Mouse (Mus musculus) left cerebral cortex, adult 11 months (tissue): ENCODE results near the gene Msh4.
"Not testable (repeated sequence)": the region's sequence is repeated elsewhere in the genome, so short reads cannot be mapped to it uniquely, and the experiment has no call there.

Experiments
- DNase-seq: peaks from one replicate; pipeline ENCODE4 v3.0.0; 2022; ENCODE audit warnings: low spot score

Gene Msh4

DNA sequence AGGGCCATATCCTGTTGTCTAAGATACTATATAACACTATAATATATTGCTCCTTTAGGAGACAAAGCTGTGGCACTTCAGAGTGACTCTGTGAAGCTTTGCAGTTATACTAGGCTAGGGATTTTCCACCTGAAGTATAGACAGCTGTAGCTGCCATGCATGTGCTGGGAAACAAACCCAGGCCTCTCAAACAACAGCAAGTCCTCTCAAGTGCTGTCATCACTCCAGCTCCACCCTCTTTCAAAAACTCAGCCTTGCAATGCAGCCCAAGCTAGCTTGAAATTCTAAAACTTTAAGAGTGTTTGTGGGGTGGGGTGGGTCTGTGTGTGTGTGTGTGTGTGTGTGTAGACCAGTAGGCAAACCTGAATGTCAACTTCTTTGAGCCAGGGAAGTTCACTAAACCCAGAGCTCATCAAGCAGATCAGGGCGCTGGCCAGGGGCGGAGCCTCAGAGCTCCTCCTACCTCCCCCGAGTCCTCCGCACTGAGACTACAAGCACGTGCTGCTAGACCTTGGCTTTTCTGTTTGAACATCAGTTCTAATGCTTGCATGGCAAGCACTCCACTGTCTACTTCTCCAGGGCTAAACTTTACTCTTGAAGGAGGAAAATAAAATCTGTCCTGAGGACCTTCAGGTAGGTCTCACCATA, 56.4 kb downstream of the Msh4 start:
- DNase-seq = no peak

DNA sequence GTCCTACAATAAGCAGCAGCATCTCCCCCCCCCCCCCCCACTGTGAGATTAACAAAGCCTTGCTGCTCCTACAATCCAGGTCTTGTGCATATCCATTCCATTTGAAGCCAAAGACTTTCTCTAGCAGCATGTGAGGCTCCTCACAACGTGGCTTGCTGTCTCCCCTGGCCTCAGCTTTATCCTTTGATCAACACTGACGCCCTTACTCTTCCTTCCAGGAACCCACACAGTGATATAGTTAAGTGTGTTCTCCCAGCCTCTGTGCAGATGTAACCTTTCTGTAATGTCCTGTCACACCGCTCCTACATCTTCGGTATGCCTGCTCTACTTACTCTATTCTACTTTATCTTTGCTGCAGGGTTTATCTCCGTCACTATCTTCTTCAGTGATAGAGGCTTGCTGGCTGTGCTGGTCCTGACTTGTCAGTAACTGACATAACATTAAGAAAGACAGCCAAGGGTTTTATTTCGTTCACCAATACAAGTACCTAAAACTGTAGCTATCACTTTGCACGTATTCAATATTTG, 58.7 kb downstream of the Msh4 start:
- DNase-seq = no peak

GRCm38 (mm10) chr3:153846109-153846508, 59.8 kb downstream of the Msh4 start:
- DNase-seq = no peak

DNA sequence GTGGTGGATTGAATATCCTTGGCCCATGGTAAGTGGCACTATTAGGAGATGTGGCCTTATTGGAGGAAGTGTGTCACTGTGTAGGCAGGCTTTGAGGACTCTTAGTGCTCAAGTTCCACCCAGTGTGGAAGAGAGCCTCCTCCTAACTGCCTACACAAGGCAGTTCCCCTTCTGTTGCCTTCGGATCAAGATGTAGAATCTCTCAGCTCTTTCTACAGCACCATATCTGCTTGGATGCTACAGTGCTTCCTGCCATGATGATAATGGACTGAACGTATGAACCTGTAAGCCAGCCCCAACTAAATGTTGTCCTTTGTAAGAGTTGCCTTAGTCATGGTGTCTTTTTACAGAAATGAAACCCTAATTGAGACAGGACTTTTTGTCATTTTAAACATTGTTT, 60.4 kb downstream of the Msh4 start:
- no peak for DNase-seq

GRCm38 (mm10) chr3:153844757-153845156, 61.2 kb downstream of the Msh4 start:
- no peak for DNase-seq

DNA sequence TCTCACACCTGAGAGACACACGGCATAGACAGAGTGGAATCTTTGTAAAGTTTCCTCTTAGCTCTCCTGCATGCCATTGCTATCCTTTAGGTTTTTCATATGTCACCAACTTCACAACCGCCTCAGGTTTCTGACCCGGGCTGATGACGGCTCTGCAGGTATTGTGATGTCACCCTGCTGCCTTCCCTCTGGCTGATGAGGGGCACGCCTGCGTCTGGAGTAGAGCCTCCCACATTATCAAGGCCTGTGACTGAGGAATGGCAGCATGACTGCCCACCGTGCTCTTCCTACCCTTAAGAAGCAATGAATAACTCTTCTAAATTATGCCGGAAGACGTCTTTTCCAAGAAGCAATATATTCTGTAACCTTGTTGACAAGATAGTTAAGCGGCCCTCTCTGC, 61.9 kb downstream of the Msh4 start, which contains the start of gene Asb17:
Asb17 (plus strand) TSS at position 180 of the 400 bp plus-strand sequence.
- DNase-seq = no peak

GRCm38 (mm10) chr3:153837593-153837992, 68.3 kb downstream of the Msh4 start:
- DNase-seq = no peak

DNA sequence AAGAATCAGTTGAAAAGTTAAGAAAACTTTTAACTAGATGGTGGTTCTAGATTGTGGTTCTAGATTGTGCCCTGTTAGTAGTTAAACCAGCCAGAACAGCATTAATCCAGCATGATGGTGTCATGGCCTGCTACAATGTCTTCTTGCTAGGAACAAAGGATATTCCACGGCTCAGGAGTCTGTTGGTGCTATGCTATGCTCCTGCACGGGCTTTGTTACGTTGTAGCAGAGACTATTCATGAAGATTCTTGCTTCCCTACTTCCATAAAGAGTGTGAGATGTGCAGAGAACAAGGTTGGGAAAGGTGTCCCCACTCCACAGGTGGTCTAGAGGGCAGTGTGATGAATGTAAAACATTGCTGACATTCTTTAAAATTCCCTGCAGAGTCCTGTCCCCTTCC, 69.6 kb downstream of the Msh4 start:
- DNase-seq = no peak

GRCm38 (mm10) chr3:153835455-153836086, 70.4 kb downstream of the Msh4 start:
- DNase-seq = peak; percentile 27

DNA sequence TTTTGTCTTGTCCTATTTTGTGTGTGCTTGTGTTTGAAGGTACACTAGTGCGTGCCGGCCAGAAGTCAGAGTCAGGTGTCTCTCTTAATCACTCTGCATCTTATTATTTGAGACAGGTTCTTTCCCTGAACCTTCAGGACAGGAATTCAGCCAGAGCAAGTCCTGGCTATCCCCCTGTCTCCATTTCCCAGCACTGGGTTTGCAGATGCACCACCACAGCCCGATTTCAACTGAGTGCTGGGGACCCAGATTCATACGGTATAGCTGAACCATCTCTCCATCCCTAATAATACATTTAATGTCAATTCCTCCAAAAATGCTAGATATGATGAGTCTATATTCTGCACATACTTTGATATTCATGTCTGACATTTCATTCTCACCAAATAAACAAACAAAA, 71.9 kb downstream of the Msh4 start:
- no peak for DNase-seq

DNA sequence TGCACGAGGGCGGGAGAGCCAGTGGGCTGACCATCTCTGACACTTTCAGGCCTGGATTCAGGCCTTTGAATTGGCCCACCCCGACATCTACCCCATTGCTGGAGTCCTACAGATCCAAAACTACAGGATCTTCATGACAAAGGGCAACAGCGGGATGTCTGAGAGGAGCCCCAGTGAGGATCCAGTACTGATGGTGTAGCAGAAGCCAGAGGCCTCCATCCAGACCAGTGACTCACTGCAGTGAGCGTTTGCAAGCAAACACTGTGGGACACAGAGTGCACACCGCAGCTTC, 73.3 kb downstream of the Msh4 start:
- DNase-seq = no peak

GRCm38 (mm10) chr3:153831873-153832653, 73.9 kb downstream of the Msh4 start:
- no peak for DNase-seq

GRCm38 (mm10) chr3:153831014-153831872, 74.7 kb downstream of the Msh4 start:
- no peak for DNase-seq

- DNase-seq = not testable (repeated sequence)
These were observed 76.2 kb downstream of the Msh4 start for GRCm38 (mm10) chr3:153829788-153830187.

- no peak for DNase-seq
These were observed 79.3 kb downstream of the Msh4 start for GRCm38 (mm10) chr3:153826616-153827015.

- no peak for DNase-seq
These were observed 80.7 kb downstream of the Msh4 start for GRCm38 (mm10) chr3:153825197-153825596.

DNA sequence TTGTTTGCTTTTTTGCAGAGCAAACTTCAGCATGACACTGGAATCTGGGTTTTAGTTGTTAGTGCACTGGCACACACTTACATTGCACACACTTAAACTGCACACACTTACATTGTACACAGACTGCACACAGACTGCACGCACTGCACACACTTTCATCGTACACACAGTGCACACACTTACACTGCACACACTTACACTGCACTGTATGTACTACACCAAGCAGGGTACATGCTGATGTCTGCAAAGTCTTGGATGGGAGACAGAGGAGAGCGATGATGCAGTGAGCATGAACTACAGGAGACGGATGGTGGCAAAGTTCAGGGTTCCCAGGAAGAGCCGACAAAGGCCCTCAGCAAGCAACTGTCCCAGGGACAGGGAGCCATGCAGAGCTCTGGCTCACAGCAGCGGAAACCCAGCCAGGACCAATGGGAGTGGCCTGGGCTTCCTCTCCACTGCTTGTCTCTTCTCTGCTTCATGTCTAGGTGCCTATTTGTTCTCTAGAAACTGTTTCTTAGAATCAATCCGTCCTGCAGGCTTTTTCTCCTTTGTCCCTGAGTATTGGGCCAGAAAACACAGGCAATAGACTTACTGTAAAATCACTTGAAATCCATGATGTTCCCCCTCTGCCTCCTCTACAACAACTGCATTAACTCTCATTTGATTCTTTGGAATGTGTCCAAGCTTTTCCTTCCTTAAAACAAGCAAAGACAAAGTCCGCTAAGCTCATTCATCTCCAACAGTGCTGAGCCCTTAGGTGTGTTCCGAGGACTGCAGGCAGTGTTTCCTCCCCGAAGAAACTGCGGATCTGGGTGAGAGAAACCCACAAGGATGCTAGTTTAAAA, 82.0 kb downstream of the Msh4 start:
- no peak for DNase-seq

GRCm38 (mm10) chr3:153819438-153819837, 86.5 kb downstream of the Msh4 start:
- no peak for DNase-seq

- no peak for DNase-seq
These were observed 87.2 kb downstream of the Msh4 start for GRCm38 (mm10) chr3:153818723-153819122.

DNA sequence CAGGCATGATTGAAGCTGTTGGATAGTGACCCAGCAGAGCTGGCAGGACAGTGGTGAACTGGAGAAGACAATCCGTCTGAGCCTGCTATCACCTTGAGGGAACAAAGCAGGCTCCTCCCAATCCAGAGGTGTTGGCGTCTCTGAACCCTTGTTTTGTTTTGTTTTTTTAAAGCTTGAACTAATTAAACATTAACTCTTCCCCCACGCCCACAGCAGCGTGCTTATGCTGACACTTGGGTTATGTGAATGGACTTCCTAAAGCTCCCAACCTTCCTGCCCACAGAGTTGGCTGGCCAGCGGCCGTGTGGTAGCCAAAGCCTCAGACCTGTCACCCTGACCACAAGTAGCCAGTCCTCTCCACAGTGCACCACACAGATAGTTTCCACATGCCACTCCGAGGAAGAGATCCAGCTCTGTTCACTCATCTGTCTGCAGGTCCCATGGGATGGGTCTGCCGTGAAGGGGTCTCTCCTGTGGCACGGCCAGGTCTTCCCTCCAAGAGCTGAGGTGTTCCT, 88.5 kb downstream of the Msh4 start:
- DNase-seq = no peak

DNA sequence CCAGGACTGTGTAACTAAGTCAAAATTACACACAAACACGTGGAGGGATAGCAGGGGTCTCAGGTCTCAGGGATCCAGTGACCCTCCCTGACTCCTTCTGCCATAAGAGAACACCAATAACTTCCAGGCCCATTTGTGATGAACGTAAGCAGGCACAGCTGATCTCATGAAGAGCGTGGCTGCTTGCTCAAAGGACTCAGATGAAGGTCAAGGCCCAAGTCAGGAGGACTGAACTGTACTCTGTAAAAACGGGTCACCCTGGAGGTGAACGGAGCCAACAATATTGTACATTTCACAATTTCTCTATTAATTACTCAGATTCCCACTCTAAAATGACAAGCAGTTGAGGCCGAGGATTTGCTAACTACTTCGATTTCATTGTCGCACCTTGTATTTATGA, 91.9 kb downstream of the Msh4 start:
- no peak for DNase-seq
